Mouse (Mus musculus) midbrain, embryonic 16.5 days (tissue): ENCODE results near the gene Gm20388. TPM values are rescaled to one million over a fixed set of nuclear protein-coding genes. Genes with fewer than 3 reads are reported as not detected.

ENCODE experiments used
- ATAC-seq: fragments of 200-750 bp; cut with Nextera tagmentation; 2 replicates; pipeline ENCODE4 v1.8.0; 2017; ENCODE audit warnings: moderate TSS enrichment
- H3K27ac ChIP-seq: fragments of 300-500 bp; sonication (generic); 2 replicates; pipeline ENCODE4 v1.5.1; 2014; ENCODE audit warnings: mild to moderate bottlenecking, low read length, mixed read lengths
- H3K27me3 ChIP-seq: fragments of 300-500 bp; sonication (generic); 2 replicates; pipeline ENCODE4 v1.6.1; 2014; ENCODE audit warnings: low read depth, low read length, mixed read lengths; ENCODE audit not compliant: control insufficient read depth, insufficient read depth
- H3K36me3 ChIP-seq: fragments of 300-500 bp; sonication (generic); 2 replicates; pipeline ENCODE4 v1.6.1; 2014; ENCODE audit warnings: mild to moderate bottlenecking, low read length, moderate library complexity, mixed read lengths; ENCODE audit not compliant: control insufficient read depth, insufficient read depth
- H3K4me1 ChIP-seq: fragments of 300-500 bp; sonication (generic); 2 replicates; pipeline ENCODE4 v1.6.1; 2014; ENCODE audit warnings: mild to moderate bottlenecking, low read length, mixed read lengths; ENCODE audit not compliant: control insufficient read depth, insufficient read depth
- H3K4me2 ChIP-seq: fragments of 300-500 bp; sonication (generic); 2 replicates; pipeline ENCODE4 v1.6.1; 2014; ENCODE audit warnings: mild to moderate bottlenecking, low read length, mixed read lengths
- H3K4me3 ChIP-seq: fragments of 300-500 bp; sonication (generic); 2 replicates; pipeline ENCODE4 v1.5.1; 2014; ENCODE audit warnings: low read depth, mild to moderate bottlenecking, low read length, moderate library complexity, mixed read lengths
- H3K9ac ChIP-seq: fragments of 300-500 bp; sonication (generic); 2 replicates; pipeline ENCODE4 v1.6.1; 2014; ENCODE audit warnings: low read depth, low read length, mixed read lengths
- H3K9me3 ChIP-seq: fragments of 300-500 bp; sonication (generic); replicated peaks from 2 replicates; pipeline ENCODE4 v1.6.1; 2014; ENCODE audit warnings: mild to moderate bottlenecking, low read length, mixed read lengths; ENCODE audit not compliant: control insufficient read depth, poor library complexity, severe bottlenecking
- WGBS: fragments of 180-500 bp; shearing (Covaris S2); extraction: QIAGEN DNeasy Blood & Tissue Kit; methylation state at CpG from one replicate; pipeline ENCODE4 v1.1.7; 2014; 5-methylcytosine and 5-hydroxymethylcytosine counted together
- polyA plus RNA-seq: library from polyadenylated mRNA; unstranded; fragments of >200 nt; fragmentation: Nextera tagmentation; extraction: Ambion mirVana; gene quantifications from 2 replicates; pipeline ENCODE4 v1.2.1, GENCODE M21; 2015

Gene Gm20388
- polyA plus RNA-seq, 1 experiment from 2014 or later = 7.5 TPM

- H3K27me3 ChIP-seq = no peaks in the 10 kb centered on the region
- no peak for ATAC-seq
- H3K27ac ChIP-seq = no peak overlapping the region
- no peak overlapping the region for H3K4me2 ChIP-seq
- no peak overlapping the region for H3K4me3 ChIP-seq
- H3K9me3 ChIP-seq = no peaks in the 10 kb centered on the region
- no peak overlapping the region for H3K9ac ChIP-seq
- WGBS = 82% methylated on average over 4 of the region's 4 CpGs
- H3K36me3 ChIP-seq = no peaks in the 10 kb centered on the region
- H3K4me1 ChIP-seq = peaks cover 16% of the 10 kb centered on the region
These were observed 3972.5 kb downstream of the Gm20388 start for GRCm38 (mm10) chr8:123883094-123883493.

- peak; percentile 89 for ATAC-seq
- peak overlapping the region; percentile 52; the same call in 1 of the 2 replicates for H3K9ac ChIP-seq
- no peaks in the 10 kb centered on the region for H3K9me3 ChIP-seq
- H3K4me3 ChIP-seq = peak overlapping the region; percentile 14; the same call in 1 of the 2 replicates
- H3K4me1 ChIP-seq = peaks cover 16% of the 10 kb centered on the region
- H3K27me3 ChIP-seq = 0 out of 2 replicates have a peak, but pooled peaks cover 2% of the 10 kb centered on the region
- peak overlapping the region; percentile 79 for H3K27ac ChIP-seq
- WGBS = 4% methylated on average over 12 of the region's 14 CpGs
- peak overlapping the region; percentile 46 for H3K4me2 ChIP-seq
- H3K36me3 ChIP-seq = no peaks in the 10 kb centered on the region
These were observed 3974.3 kb downstream of the Gm20388 start for GRCm38 (mm10) chr8:123884721-123885565.

GRCm38 (mm10) chr8:123887163-123887562, 3976.5 kb downstream of the Gm20388 start:
- Histone ChIP-seq H3K4me3 (no peak overlapping the region), H3K36me3 (no peaks in the 10 kb centered on the region), H3K27me3 (0 out of 2 replicates have a peak, but pooled peaks cover 2% of the 10 kb centered on the region), H3K4me1 (peaks cover 23% of the 10 kb centered on the region), H3K9ac (no peak overlapping the region), H3K4me2 (no peak overlapping the region), H3K27ac (no peak overlapping the region), H3K9me3 (no peaks in the 10 kb centered on the region)
- 92% methylated on average over 4 of the region's 4 CpGs for WGBS
- no peak for ATAC-seq

GRCm38 (mm10) chr8:123887956-123888355, 3977.3 kb downstream of the Gm20388 start:
- H3K36me3 ChIP-seq = no peaks in the 10 kb centered on the region
- no peak overlapping the region for H3K4me2 ChIP-seq
- peaks cover 23% of the 10 kb centered on the region for H3K4me1 ChIP-seq
- no peak overlapping the region for H3K9ac ChIP-seq
- no peaks in the 10 kb centered on the region for H3K9me3 ChIP-seq
- no peak for ATAC-seq
- peaks cover 2% of the 10 kb centered on the region; the same call in 1 of the 2 replicates for H3K27me3 ChIP-seq
- H3K27ac ChIP-seq = no peak overlapping the region
- WGBS = 88% methylated on average over 2 of the region's 2 CpGs
- no peak overlapping the region for H3K4me3 ChIP-seq

GRCm38 (mm10) chr8:123889797-123890196, 3979.2 kb downstream of the Gm20388 start:
- ATAC-seq = no peak
- no peak overlapping the region for H3K4me2 ChIP-seq
- H3K9ac ChIP-seq = no peak overlapping the region
- H3K27me3 ChIP-seq = peaks cover 21% of the 10 kb centered on the region
- H3K36me3 ChIP-seq = no peaks in the 10 kb centered on the region
- H3K4me3 ChIP-seq = no peak overlapping the region
- no peak overlapping the region for H3K27ac ChIP-seq
- WGBS = 63% methylated on average over 4 of the region's 4 CpGs
- H3K4me1 ChIP-seq = peaks cover 13% of the 10 kb centered on the region
- no peaks in the 10 kb centered on the region for H3K9me3 ChIP-seq

GRCm38 (mm10) chr8:123891271-123891670, 3980.6 kb downstream of the Gm20388 start:
- H3K36me3 ChIP-seq = no peaks in the 10 kb centered on the region
- H3K4me1 ChIP-seq = peaks cover 8% of the 10 kb centered on the region
- H3K27ac ChIP-seq = peak overlapping the region; percentile 82
- H3K9me3 ChIP-seq = no peaks in the 10 kb centered on the region
- 2% methylated on average over 11 of the region's 11 CpGs for WGBS
- 0 out of 2 replicates have a peak, but pooled peaks have one; percentile 46 for ATAC-seq
- H3K27me3 ChIP-seq = peaks cover 26% of the 10 kb centered on the region
- peak overlapping the region; percentile 49 for H3K4me3 ChIP-seq
- peak overlapping the region; percentile 64 for H3K4me2 ChIP-seq
- peak overlapping the region; percentile 65 for H3K9ac ChIP-seq

- ATAC-seq = peak; percentile 89
- Histone ChIP-seq H3K27ac (peak overlapping the region; percentile 82), H3K27me3 (peaks cover 26% of the 10 kb centered on the region), H3K4me2 (peak overlapping the region; percentile 64), H3K4me3 (peak overlapping the region; percentile 49), H3K4me1 (peaks cover 8% of the 10 kb centered on the region), H3K36me3 (no peaks in the 10 kb centered on the region), H3K9ac (peak overlapping the region; percentile 65), H3K9me3 (no peaks in the 10 kb centered on the region)
- WGBS = under 1% methylated on average over 49 of the region's 49 CpGs
These were observed 3981.4 kb downstream of the Gm20388 start for GRCm38 (mm10) chr8:123891883-123892585.

- H3K4me1 ChIP-seq = peaks cover 8% of the 10 kb centered on the region
These were observed 3982.0 kb downstream of the Gm20388 start for GRCm38 (mm10) chr8:123892586-123893155.

More at GRCm38 (mm10) chr8:123892586-123893155, 3982.0 kb downstream of the Gm20388 start:
- ATAC-seq = peak; percentile 47
- Histone ChIP-seq H3K36me3 (no peaks in the 10 kb centered on the region), H3K9me3 (no peaks in the 10 kb centered on the region), H3K27ac (peak overlapping the region; percentile 82), H3K4me3 (peak overlapping the region; percentile 49), H3K4me2 (peak overlapping the region; percentile 64), H3K27me3 (peaks cover 26% of the 10 kb centered on the region), H3K9ac (peak overlapping the region; percentile 65)
- WGBS = 8% methylated on average over 30 of the region's 30 CpGs
